Mouse (Mus musculus) urinary bladder, postnatal 0 days (tissue): ENCODE measurements around the gene Ralbp1. TPM values are rescaled to one million over a fixed set of nuclear protein-coding genes. Genes with fewer than 3 reads are reported as not detected.

Experiments used
- polyA plus RNA-seq: library from polyadenylated mRNA; unstranded; fragments of >200 nt; fragmentation: Nextera tagmentation; extraction: Ambion mirVana; gene quantifications from 2 replicates; pipeline ENCODE4 v1.2.1, GENCODE M21; 2015

Gene Ralbp1
- 79.9 and 93.2 TPM in 2 replicates for polyA plus RNA-seq

DNA sequence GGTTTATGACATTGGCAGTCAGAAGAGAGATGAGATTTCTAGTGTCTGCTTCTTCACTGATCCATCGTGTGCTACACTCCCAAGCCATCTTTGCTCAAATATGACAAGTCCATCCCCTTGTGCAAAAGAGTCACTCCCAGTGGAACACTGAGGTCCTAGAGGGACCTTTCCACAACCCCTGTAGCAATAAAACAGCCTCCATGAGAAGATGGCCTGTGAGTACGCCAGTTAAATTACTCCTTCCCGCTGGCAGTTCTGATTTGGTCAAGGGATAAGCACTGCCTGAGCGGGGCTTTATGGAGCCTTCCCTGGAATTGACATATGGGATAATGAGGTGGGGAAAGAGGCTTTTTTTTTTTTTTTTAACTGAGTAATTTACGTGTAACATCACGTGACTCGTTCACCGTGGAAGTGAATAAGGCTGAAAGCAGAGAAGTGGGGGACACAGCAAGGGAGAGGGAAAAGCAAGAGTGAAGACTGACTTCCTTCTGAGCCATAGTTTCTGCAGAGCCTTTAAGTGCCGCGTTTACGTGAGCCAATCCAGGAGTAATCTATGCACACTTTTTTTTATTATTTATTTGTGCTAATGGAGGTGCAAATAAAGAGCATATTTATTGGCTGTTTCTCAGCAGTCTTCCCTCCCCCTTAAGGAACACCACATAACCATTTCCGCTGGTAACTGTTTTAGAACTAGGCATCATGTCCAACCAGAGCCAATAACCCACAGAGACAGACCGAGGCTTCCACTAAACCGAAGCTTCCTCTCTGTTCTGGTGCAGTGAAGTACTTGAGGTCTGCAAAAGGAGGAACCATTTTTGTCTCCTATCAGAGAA lies at the start of gene Ralbp1:
Gene Ralbp1, minus strand, starts transcription at position 102 of the 833 bp plus-strand sequence.

Other genes starting within 250 kb of the Ralbp1 start
- 0.11 TPM in 1 of 2 replicates, not detected in the other for gene Txndc2, start 243.6 kb downstream of the Ralbp1 start, polyA plus RNA-seq
- 26.8 and 28.2 TPM in 2 replicates for gene Rab31, start 113.0 kb downstream of the Ralbp1 start, polyA plus RNA-seq
- 16.0 and 17.3 TPM in 2 replicates for gene Ppp4r1, start 103.2 kb downstream of the Ralbp1 start, polyA plus RNA-seq
- gene Twsg1, start 65.4 kb upstream of the Ralbp1 start, polyA plus RNA-seq: 64.0 and 75.8 TPM in 2 replicates
- gene Ankrd12, start 191.3 kb upstream of the Ralbp1 start, polyA plus RNA-seq: 17.3 and 22.4 TPM in 2 replicates
- gene Ndufv2, start 215.8 kb upstream of the Ralbp1 start, polyA plus RNA-seq: 387 and 392 TPM in 2 replicates
- gene Washc1, start 225.7 kb upstream of the Ralbp1 start, polyA plus RNA-seq: 24.5 TPM in 2 replicates
- 4.0 and 4.7 TPM in 2 replicates for gene Ddx11, start 237.7 kb upstream of the Ralbp1 start, polyA plus RNA-seq